Mouse (Mus musculus): ENCODE measurements around the gene Dync1h1.

- TF ChIP-seq POLR2A (IDR thresholded peaks at IDR 0.05; ENCODE audit: control insufficient read depth, low read depth, low read length) (no peak), CTCF (IDR thresholded peaks at IDR 0.05; ENCODE audit: control insufficient read depth, insufficient read depth, insufficient replicate concordance, low read depth, low read length) (no peak)
Observed at GRCm38 (mm10) chr12:110606676-110607075, 5.4 kb downstream of the Dync1h1 start.
